In the genomic region with DNA sequence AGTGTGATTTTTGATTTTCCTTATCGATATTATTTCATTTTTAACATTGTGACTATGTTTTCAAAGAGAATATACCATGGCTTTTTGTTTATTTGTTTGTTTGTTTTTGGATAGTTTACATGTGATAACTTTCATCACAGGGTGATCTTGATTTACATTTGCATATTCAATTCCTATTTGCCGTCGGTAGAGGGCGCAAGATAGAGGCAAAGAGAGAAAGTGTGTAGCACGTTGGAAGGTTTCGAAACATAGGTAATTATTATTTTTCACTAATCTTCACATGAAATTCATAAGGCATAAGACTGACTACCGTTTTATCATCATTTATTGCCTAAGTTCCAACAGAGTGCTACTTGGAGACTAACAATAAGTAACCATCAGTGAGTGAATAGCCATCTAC, we compare ENCODE assay signal across 8 mouse cellular contexts. TPM values are rescaled to one million over a fixed set of nuclear protein-coding genes. Genes with fewer than 3 reads are reported as not detected.
DNase-seq lines count a peak whose midpoint lies in the region; ATAC-seq and TF ChIP-seq lines count a peak whose summit lies in the region.

No protein-coding gene starts in this region.

- peaks cover 5% of the 10 kb centered on the region; the same call in 1 of the 2 replicates for H3K27me3 ChIP-seq in G1E (ENCODE audit: insufficient read depth, low read length)
- H3K27me3 ChIP-seq in kidney, postnatal 0 days (ENCODE audit: insufficient read depth, low read length) = no peaks in the 10 kb centered on the region
- H3K27me3 ChIP-seq in forebrain, embryonic 12.5 days = no peaks in the 10 kb centered on the region; the same call in 1 of the 2 replicates

- no peaks in the 10 kb centered on the region for H3K36me3 ChIP-seq in G1E (replicated peaks)
- H3K36me3 ChIP-seq in kidney, postnatal 0 days (ENCODE audit: insufficient read depth, low read length) = no peaks in the 10 kb centered on the region
- H3K36me3 ChIP-seq in forebrain, embryonic 12.5 days (replicated peaks) = no peaks in the 10 kb centered on the region

- no peak for ATAC-seq in G1E (ENCODE audit: extremely low read depth, insufficient number of reproducible peaks, low FRiP score, poor library complexity, severe bottlenecking)
- no peak for ATAC-seq in kidney, postnatal 0 days (replicated peaks; ENCODE audit: low FRiP score, low read depth)
- ATAC-seq in forebrain, embryonic 12.5 days (ENCODE audit: low FRiP score) = no peak

- 13% methylated on average over 7 of the region's 7 CpGs for WGBS in kidney, postnatal 0 days
- WGBS in forebrain, embryonic 12.5 days = 19% methylated on average over 7 of the region's 7 CpGs

- intact Hi-C loops in left cerebral cortex, adult 2 months (cut with DNase I) = loop anchor here (2.0 kb wide), 1 partner anchor 30 kb away; no protein-coding TSS in a partner anchor

- peak; percentile 80 for TF ChIP-seq CTCF in left cerebral cortex, adult 2 months (IDR thresholded peaks at IDR 0.05)
- TF ChIP-seq CTCF in G1E (IDR thresholded peaks at IDR 0.05; ENCODE audit: low read depth, low read length) = 0 out of 2 replicates have a peak, but pooled peaks have one; percentile 8
- TF ChIP-seq CTCF in kidney, postnatal 0 days (IDR thresholded peaks at IDR 0.05; ENCODE audit: low read depth) = peak; percentile 89

- no peak overlapping the region for H3K27ac ChIP-seq in left cerebral cortex, adult 2 months
- no peak overlapping the region for H3K27ac ChIP-seq in kidney, postnatal 0 days
- no peak overlapping the region for H3K27ac ChIP-seq in forebrain, embryonic 12.5 days

- H3K9me3 ChIP-seq in G1E (replicated peaks) = 0 out of 2 replicates have a peak, but pooled peaks cover 3% of the 10 kb centered on the region
- no peaks in the 10 kb centered on the region for H3K9me3 ChIP-seq in kidney, postnatal 0 days (replicated peaks; ENCODE audit: low read length)
- no peaks in the 10 kb centered on the region for H3K9me3 ChIP-seq in forebrain, embryonic 12.5 days

- H3K4me2 ChIP-seq in kidney, postnatal 0 days (ENCODE audit: low read length) = no peak overlapping the region
- no peak overlapping the region for H3K4me2 ChIP-seq in forebrain, embryonic 12.5 days

- DNase-seq in cerebellum, postnatal 14 days = peak; percentile 71 to 74
- DNase-seq in cerebellum, adult 9-11 months = no peak
- DNase-seq in left cerebral cortex, adult 2 months (ENCODE audit: extremely low spot score in 1 of 2, low spot score in 2 of 2) = peak; percentile 32 to 40
- DNase-seq in left cerebral cortex, adult 11 months (ENCODE audit: low spot score) = no peak
- DNase-seq in G1E (ENCODE audit: low spot score) = no peak
- peak; percentile 68 for DNase-seq in kidney, postnatal 0 days (ENCODE audit: low spot score)
- peak; percentile 64 for DNase-seq in retina, embryonic 14.5 days (ENCODE audit: low spot score)

- H3K4me3 ChIP-seq in left cerebral cortex, adult 2 months = no peak overlapping the region
- no peak overlapping the region for H3K4me3 ChIP-seq in G1E (ENCODE audit: low read depth, low read length)
- H3K4me3 ChIP-seq in kidney, postnatal 0 days (replicated peaks; ENCODE audit: low read depth, low read length) = no peak overlapping the region
- H3K4me3 ChIP-seq in forebrain, embryonic 12.5 days (replicated peaks) = no peak overlapping the region

- no peak overlapping the region for H3K9ac ChIP-seq in kidney, postnatal 0 days (ENCODE audit: low read depth, low read length)
- no peak overlapping the region for H3K9ac ChIP-seq in forebrain, embryonic 12.5 days

- no peaks in the 10 kb centered on the region for H3K4me1 ChIP-seq in G1E (ENCODE audit: insufficient read depth, low read depth, low read length)
- H3K4me1 ChIP-seq in kidney, postnatal 0 days (replicated peaks; ENCODE audit: insufficient read depth, low read length) = no peaks in the 10 kb centered on the region
- no peaks in the 10 kb centered on the region for H3K4me1 ChIP-seq in forebrain, embryonic 12.5 days

RNA-seq across cellular contexts. Expression of a gene that starts 11.0 kb away (rescaled TPM):
- total RNA-seq in left cerebral cortex, adult 2 months (2021) = 10 to 100 TPM; 15.9 TPM
- total RNA-seq in G1E (2014; fragmentation: Nextera tagmentation) = 6.3 and 8.4 TPM in 2 replicates
- total RNA-seq in G1E (2017) = 0.87 and 1.5 TPM in 2 replicates
- 0.10 and 0.17 TPM in 2 replicates for polyA plus RNA-seq in G1E (2012)
- 37.3 and 37.9 TPM in 2 replicates for polyA plus RNA-seq in kidney, postnatal 0 days (2015; fragmentation: Nextera tagmentation; extraction: Ambion mirVana)
- 5.0 and 6.6 TPM in 2 replicates for polyA plus RNA-seq in forebrain, embryonic 12.5 days (2016; fragmentation: Nextera tagmentation; extraction: Ambion mirVana)

RNA-seq across cellular contexts. Expression of a gene that starts 16.5 kb away (rescaled TPM):
- 1 to 10 TPM; 1.1 to 1.3 TPM for total RNA-seq in left cerebral cortex, adult 2 months (2021)
- total RNA-seq in G1E (2014; fragmentation: Nextera tagmentation) (6.8 and 8.5 TPM in 2 replicates), G1E (2017) (25.8 and 26.4 TPM in 2 replicates)
- 1.6 and 2.2 TPM in 2 replicates for polyA plus RNA-seq in G1E (2012)
- 11.7 and 13.9 TPM in 2 replicates for polyA plus RNA-seq in kidney, postnatal 0 days (2015; fragmentation: Nextera tagmentation; extraction: Ambion mirVana)
- polyA plus RNA-seq in forebrain, embryonic 12.5 days (2016; fragmentation: Nextera tagmentation; extraction: Ambion mirVana) = 5.1 and 6.2 TPM in 2 replicates

Comparison
In these comparisons a context has a peak if more than half of its experiments do, and no peak if none do; other contexts are left out.
1. DNase-seq: peak in cerebellum, postnatal 14 days (2 of 2), left cerebral cortex, adult 2 months (2 of 2), kidney, postnatal 0 days (single experiment) and retina, embryonic 14.5 days (single experiment); none in cerebellum, adult 9-11 months (single experiment), left cerebral cortex, adult 11 months (single experiment) and G1E (single experiment).
2. CTCF ChIP-seq: peak in every context shown above with its lines; median percentile 89 in kidney, postnatal 0 days; 80 in left cerebral cortex, adult 2 months; 8 in G1E.